Mouse (Mus musculus) stomach, postnatal 0 days (tissue): ENCODE measurements around the gene BC107364.

Experiments used
- CTCF ChIP-seq: IDR thresholded peaks from 2 replicates; pipeline ENCODE4 v1.5.1; 2016; ENCODE audit warnings: antibody characterized with exemption, low read depth, mild to moderate bottlenecking, moderate library complexity
- EP300 ChIP-seq: optimal IDR thresholded peaks from 2 replicates; pipeline ENCODE3; 2016; ENCODE audit warnings: antibody characterized with exemption

- TF ChIP-seq EP300 (peak; percentile 48), CTCF (no peak)
Measured at GRCm38 (mm10) chr3:96499481-96500288, 47.6 kb upstream of the BC107364 start.
